Mouse (Mus musculus): ENCODE results near the gene Gdpgp1. TPM values are rescaled to one million over a fixed set of nuclear protein-coding genes. Genes with fewer than 3 reads are reported as not detected.
A peak's percentile ranks its signal among the peaks of the same experiment; 100 is the strongest.

Gene Gdpgp1
- total RNA-seq, 2 experiments from 2014 or later = 0.79 to 0.86 TPM

DNA sequence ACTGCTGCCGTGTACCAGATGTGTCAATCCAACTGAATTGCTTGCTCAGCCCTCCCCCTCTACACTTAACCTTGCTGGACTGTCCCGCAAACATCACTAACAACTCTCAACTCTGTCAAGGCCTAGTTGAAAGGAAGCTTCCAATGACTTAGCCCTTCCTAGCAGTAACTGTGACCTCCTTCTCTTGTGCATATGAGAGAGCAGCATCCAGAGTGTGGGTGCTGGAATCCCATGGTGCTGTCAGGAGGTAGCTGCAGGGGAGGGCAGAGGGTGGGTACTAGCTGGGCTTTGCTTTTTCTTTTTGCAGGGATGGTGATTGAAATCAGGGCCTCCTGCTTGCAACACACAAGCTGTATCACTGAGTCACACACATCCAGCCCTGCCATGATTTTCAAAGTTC is 40.8 kb downstream of the Gdpgp1 start:
- DNase-seq = no peak
- intact Hi-C loops (cut with DNase I) = no loop called here
- H3K27ac ChIP-seq = no peak overlapping the region
- no peak overlapping the region for H3K4me3 ChIP-seq
- TF ChIP-seq CTCF (IDR thresholded peaks at IDR 0.05) = no peak

DNA sequence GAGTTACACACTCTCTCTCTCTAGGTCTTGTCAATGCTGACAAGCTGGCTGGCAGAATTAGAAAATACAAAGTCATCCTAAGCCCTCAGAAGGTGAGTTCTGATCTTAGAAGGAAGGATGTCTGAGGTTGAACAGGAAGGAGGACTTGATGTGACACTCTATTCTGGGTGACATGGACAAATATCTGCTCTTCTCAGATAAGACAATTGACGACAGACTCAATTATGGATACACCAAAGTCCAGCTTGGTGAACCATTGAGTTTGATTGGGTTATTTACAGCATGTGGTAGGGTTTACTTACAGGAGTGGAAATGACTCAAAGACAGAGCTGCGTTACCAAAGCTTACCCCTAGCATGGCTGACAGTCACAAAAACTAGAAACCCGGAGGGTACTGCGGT is 43.7 kb downstream of the Gdpgp1 start:
- intact Hi-C loops (cut with DNase I) = no loop called here
- DNase-seq = no peak
- no peak overlapping the region for H3K4me3 ChIP-seq
- no peak overlapping the region for H3K27ac ChIP-seq
- no peak for TF ChIP-seq CTCF (IDR thresholded peaks at IDR 0.05)

DNA sequence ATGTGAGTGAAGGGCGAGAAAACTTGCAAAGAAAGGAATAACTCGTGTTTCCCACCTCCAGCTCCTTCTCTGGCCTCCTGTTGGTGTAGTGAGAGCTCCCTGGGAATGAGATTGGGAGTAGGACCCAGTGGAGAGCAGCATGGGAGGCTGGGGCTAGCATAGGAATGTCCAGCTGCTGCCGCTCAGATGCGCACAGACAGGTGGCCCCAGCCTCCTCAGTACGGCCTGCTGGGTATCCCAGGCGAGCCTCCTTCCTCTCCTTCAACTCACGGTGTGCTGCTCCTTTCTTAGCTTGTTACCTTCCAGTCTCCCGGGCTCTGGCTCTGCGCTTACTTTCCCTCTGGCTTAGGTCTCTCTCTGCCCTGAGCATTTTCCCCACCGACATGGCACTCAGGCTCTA is 47.4 kb downstream of the Gdpgp1 start:
- Histone ChIP-seq H3K4me3 (no peak overlapping the region), H3K27ac (no peak overlapping the region)
- intact Hi-C loops (cut with DNase I) = no loop called here
- TF ChIP-seq CTCF (IDR thresholded peaks at IDR 0.05) = no peak
- no peak for DNase-seq

DNA sequence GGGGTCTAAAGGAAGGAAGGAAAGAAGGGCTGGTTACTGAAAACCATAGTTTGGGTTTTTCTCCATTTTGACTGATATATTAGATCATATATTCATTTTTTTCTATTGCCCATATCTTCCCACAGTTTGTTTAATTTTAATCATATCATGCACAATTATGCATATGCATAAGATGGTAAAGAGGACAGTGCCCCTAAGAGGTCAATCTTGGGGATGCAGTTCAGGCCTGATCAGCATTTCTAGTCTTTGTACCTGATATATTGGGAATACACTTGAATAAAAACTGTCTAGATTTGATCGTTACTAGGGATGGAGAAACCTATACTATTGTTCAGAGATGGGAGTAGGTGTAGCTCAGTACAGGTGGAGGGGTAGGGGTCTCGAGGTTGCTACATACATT is 48.3 kb downstream of the Gdpgp1 start:
- no peak for DNase-seq
- Histone ChIP-seq H3K27ac (no peak overlapping the region), H3K4me3 (no peak overlapping the region)
- TF ChIP-seq CTCF (IDR thresholded peaks at IDR 0.05) = peak; percentile 15; the same call in 1 of the 2 replicates
- intact Hi-C loops (cut with DNase I) = no loop called here

DNA sequence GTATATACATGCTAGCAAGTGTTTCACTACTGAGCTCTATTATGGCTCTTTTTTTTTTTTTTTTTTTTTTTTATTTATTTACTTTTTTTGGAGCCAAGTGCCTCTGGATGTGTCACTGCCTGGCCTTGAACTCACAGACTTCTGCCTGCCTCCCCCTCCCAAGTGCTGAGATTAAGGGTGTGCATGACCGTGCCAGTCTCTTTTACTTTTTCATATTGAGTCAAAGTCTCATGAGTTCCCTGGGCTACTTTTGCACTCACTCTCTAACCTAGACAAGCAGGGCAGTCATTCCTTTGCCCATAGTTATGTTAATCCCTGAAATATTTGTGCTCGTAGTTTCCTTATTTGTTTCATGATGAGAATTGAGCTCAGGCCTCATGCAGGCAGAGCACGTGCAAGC is 49.0 kb downstream of the Gdpgp1 start:
- no peak overlapping the region for H3K27ac ChIP-seq
- H3K4me3 ChIP-seq = no peak overlapping the region
- intact Hi-C loops (cut with DNase I) = no loop called here
- no peak for DNase-seq
- no peak for TF ChIP-seq CTCF (IDR thresholded peaks at IDR 0.05)

DNA sequence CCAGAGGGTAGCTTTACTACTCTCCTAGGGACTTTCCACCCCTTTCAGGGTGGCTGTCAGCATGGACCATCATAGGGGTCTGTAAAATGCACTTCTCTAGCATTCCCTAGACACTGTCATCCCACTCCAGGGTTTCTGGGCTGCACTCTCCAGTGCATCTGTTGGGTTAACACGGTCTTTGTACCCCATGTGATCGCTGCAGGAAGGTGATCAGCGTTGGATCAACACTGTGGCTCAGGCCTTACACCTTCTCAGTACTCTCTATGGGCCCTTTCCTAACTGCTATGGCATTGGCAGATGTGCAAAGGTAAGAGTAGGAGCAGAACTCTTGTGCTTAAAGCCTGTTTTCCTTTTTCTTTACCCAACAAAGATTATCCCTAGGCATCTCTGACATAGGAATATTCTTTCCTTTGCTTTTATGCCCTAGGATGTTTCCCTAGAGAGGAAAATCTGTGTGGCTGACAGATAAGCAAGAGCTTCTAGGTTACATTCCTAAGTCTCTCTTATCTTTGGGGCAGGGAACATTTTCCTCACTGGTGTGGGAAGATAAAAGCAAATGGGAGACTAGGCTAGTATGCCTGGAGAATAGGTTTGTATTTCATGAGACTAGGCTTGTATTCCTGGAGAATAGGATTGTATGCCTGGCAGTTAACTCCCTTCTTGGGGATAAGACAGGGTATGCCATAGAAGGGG is 50.7 kb downstream of the Gdpgp1 start:
- no peak overlapping the region for H3K27ac ChIP-seq
- no peak for TF ChIP-seq CTCF (IDR thresholded peaks at IDR 0.05)
- intact Hi-C loops (cut with DNase I) = no loop called here
- H3K4me3 ChIP-seq = no peak overlapping the region
- DNase-seq = no peak

DNA sequence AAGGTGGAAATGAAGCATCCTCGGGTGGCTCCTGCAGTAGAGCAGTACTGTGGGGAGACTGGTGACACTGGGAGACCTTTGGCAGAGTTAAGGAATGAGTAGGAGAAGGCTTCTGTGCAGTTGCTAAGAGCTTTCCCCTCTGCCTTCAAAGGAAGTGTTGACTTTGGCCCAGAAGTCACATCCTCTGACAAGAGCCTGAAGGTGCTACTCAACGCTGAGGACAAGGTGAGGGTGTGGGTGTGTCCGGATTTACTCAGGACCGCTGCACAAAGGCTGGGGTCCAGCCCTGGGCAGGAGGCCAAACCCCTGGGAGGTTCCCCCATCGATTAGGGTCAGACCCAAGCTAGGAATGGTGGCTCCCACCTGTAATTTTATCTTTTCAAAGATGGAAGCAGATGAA is 51.7 kb downstream of the Gdpgp1 start:
- no peak overlapping the region for H3K27ac ChIP-seq
- H3K4me3 ChIP-seq = no peak overlapping the region
- DNase-seq = no peak
- no peak for TF ChIP-seq CTCF (IDR thresholded peaks at IDR 0.05)
- intact Hi-C loops (cut with DNase I) = no loop called here

DNA sequence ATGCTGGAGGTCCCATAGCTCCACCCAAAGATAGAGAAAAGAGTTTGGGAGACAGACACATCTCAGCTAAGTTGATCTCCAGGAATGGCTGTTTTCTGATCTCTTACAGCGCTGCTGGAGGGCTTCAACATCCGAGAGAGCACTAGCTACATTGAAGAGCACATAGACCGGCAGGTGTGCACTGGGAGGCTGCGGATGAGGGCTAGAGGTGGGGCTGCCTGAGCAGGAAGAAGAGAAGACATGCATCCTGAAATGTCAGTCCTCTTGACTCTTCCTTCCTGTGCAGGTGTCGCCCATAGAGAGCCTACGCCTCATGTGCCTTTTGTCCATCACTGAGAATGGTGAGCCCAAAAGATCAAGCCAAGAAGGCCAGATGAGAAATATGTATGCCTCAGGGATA is 53.1 kb downstream of the Gdpgp1 start:
- no peak for DNase-seq
- intact Hi-C loops (cut with DNase I) = no loop called here
- Histone ChIP-seq H3K4me3 (no peak overlapping the region), H3K27ac (no peak overlapping the region)
- TF ChIP-seq CTCF (IDR thresholded peaks at IDR 0.05) = no peak

DNA sequence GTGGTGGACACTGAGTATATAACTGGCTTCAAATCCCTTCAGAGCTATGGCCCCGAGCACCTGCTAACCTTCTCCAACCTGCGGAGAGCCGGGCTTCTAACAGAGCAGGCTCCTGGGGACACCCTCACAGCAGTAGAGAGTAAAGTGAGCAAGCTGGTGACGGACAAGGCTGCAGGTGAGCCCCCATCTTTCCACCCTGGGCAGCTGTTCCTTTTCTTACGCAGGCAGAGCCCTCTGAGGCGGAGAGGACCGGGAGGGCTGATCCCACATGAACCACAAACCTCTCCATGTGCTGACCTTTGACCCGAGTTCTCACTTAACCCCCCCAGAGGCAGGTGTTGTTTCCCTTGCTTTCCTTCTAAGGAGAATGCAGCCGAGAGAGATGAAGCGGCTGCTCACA is 55.1 kb downstream of the Gdpgp1 start:
- Histone ChIP-seq H3K4me3 (no peak overlapping the region), H3K27ac (no peak overlapping the region)
- no peak for TF ChIP-seq CTCF (IDR thresholded peaks at IDR 0.05)
- intact Hi-C loops (cut with DNase I) = no loop called here
- DNase-seq = no peak

Other genes starting within 250 kb of the Gdpgp1 start
- gene Zfp710, start 208.1 kb upstream of the Gdpgp1 start, total RNA-seq (2021) = 10 to 100 TPM; 21.5 to 37.5 TPM
- 100 to 1,000 TPM; 236 to 647 TPM for gene Idh2, start 117.5 kb upstream of the Gdpgp1 start, total RNA-seq (2021)
- 1 to 10 TPM; 1.8 to 2.1 TPM for gene Sema4b, start 46.0 kb upstream of the Gdpgp1 start, total RNA-seq (2021)
- 1 to 10 TPM; 5.6 to 9.0 TPM for gene Cib1, start 52 bp upstream of the Gdpgp1 start, total RNA-seq (2021)
- under 1 TPM in 1 of 2 experiments, not detected in 1; 0.15 TPM for gene Ttll13, start 13.5 kb downstream of the Gdpgp1 start, total RNA-seq (2021)
- 10 to 100 TPM; 19.8 to 25.0 TPM for gene Ngrn, start 28.4 kb downstream of the Gdpgp1 start, total RNA-seq (2021)
- 1 to 10 TPM; 2.9 to 3.3 TPM for gene Vps33b, start 36.8 kb downstream of the Gdpgp1 start, total RNA-seq (2021)
- under 1 TPM; 0.38 to 0.45 TPM for gene Prc1, start 61.6 kb downstream of the Gdpgp1 start, total RNA-seq (2021)
- 1 to 10 TPM; 7.3 to 8.4 TPM for gene Rccd1, start 91.6 kb downstream of the Gdpgp1 start, total RNA-seq (2021)
- 10 to 100 TPM; 12.3 to 12.7 TPM for gene Unc45a, start 108.1 kb downstream of the Gdpgp1 start, total RNA-seq (2021)
- gene Hddc3, start 110.2 kb downstream of the Gdpgp1 start, total RNA-seq (2021) = 10 to 100 TPM; 23.6 to 26.1 TPM
- gene Man2a2, start 138.5 kb downstream of the Gdpgp1 start, total RNA-seq (2021) = 100 to 1,000 TPM; 111 to 161 TPM
- gene Fes, start 155.1 kb downstream of the Gdpgp1 start, total RNA-seq (2021) = 1 to 10 TPM; 2.6 to 3.9 TPM
- 10 to 100 TPM; 48.5 to 49.0 TPM for gene Furin, start 172.6 kb downstream of the Gdpgp1 start, total RNA-seq (2021)